19 mouse cellular contexts compared by ENCODE assay signal in genomic region chr1:42589442-42589841, GRCm38 (mm10).
DNase-seq lines count a peak whose midpoint lies in the region; ATAC-seq and TF ChIP-seq lines count a peak whose summit lies in the region.
"Had no signal": no experiment of that assay in that cellular context is flagged by ENCODE, and none has a peak within 500 bp of the region (broad histone marks: within the 10 kb centered on the region; RNA-seq: fewer than 3 reads in every experiment).

No protein-coding gene starts in this region.

- no peak overlapping the region for H3K4me3 ChIP-seq in lung, embryonic 14.5 days (ENCODE audit: low read depth, low read length)
- H3K4me3 ChIP-seq in midbrain, embryonic 16.5 days (ENCODE audit: low read depth, low read length), result no peak overlapping the region
- H3K4me3 ChIP-seq: embryonic facial prominence, embryonic 12.5 days; kidney, embryonic 15.5 days; layer of hippocampus, adult 2 months; left cerebral cortex, adult 2 months; myocyte had no signal

- H3K36me3 ChIP-seq in lung, embryonic 14.5 days (ENCODE audit: insufficient read depth), result no peaks in the 10 kb centered on the region
- no peaks in the 10 kb centered on the region for H3K36me3 ChIP-seq in midbrain, embryonic 16.5 days (ENCODE audit: control insufficient read depth, insufficient read depth, low read length)
- H3K36me3 ChIP-seq: embryonic facial prominence, embryonic 12.5 days; kidney, embryonic 15.5 days had no signal

- 0 out of 2 replicates have a peak overlapping the region, but pooled peaks have one; percentile 4 for H3K4me2 ChIP-seq in lung, embryonic 14.5 days
- H3K4me2 ChIP-seq in midbrain, embryonic 16.5 days (ENCODE audit: low read length), result no peak overlapping the region
- H3K4me2 ChIP-seq: embryonic facial prominence, embryonic 12.5 days; kidney, embryonic 15.5 days had no signal

- H3K9me3 ChIP-seq in lung, embryonic 14.5 days (ENCODE audit: low read depth, low read length), result no peaks in the 10 kb centered on the region
- no peaks in the 10 kb centered on the region for H3K9me3 ChIP-seq in midbrain, embryonic 16.5 days (replicated peaks; ENCODE audit: control insufficient read depth, low read length, poor library complexity, severe bottlenecking)
- H3K9me3 ChIP-seq: embryonic facial prominence, embryonic 12.5 days; kidney, embryonic 15.5 days had no signal

- no peak overlapping the region for H3K27ac ChIP-seq in lung, embryonic 14.5 days (ENCODE audit: low read depth)
- H3K27ac ChIP-seq in midbrain, embryonic 16.5 days (ENCODE audit: low read length), result no peak overlapping the region
- H3K27ac ChIP-seq: embryonic facial prominence, embryonic 12.5 days; hindbrain, postnatal 0 days; kidney, embryonic 15.5 days; layer of hippocampus, adult 2 months; left cerebral cortex, adult 2 months had no signal

- no peak for TF ChIP-seq CTCF in lung, embryonic 14.5 days (IDR thresholded peaks at IDR 0.05; ENCODE audit: low read depth)

- peak; percentile 31 for DNase-seq in embryo, embryonic 10 days (ENCODE audit: low spot score)
- no peak for DNase-seq in embryo, embryonic 9.5 days (ENCODE audit: extremely low spot score)
- DNase-seq in lung, embryonic 14.5 days, result peak; percentile 19
- DNase-seq in lung, postnatal 10 days, result no peak
- peak; percentile 15 for DNase-seq in embryo, embryonic 11 days
- no peak for DNase-seq in layer of hippocampus, adult 18-20 months (ENCODE audit: low spot score in 2 of 2)
- no peak for DNase-seq in frontal cortex, postnatal 10 days (ENCODE audit: low spot score in 2 of 2)
- DNase-seq: adrenal gland, postnatal 36 days; cerebellum, adult 9-11 months; liver; lung, adult 2 months had no signal

- no peaks in the 10 kb centered on the region for H3K27me3 ChIP-seq in lung, embryonic 14.5 days (ENCODE audit: insufficient read depth, low read length)
- H3K27me3 ChIP-seq in midbrain, embryonic 16.5 days (ENCODE audit: control insufficient read depth, insufficient read depth, low read depth, low read length), result no peaks in the 10 kb centered on the region
- H3K27me3 ChIP-seq: embryonic facial prominence, embryonic 12.5 days; kidney, embryonic 15.5 days had no signal

- H3K4me1 ChIP-seq in lung, embryonic 14.5 days (ENCODE audit: insufficient read depth), result no peaks in the 10 kb centered on the region
- no peaks in the 10 kb centered on the region for H3K4me1 ChIP-seq in midbrain, embryonic 16.5 days (ENCODE audit: control insufficient read depth, insufficient read depth, low read length)
- H3K4me1 ChIP-seq: embryonic facial prominence, embryonic 12.5 days had no signal

- no peak overlapping the region for H3K9ac ChIP-seq in lung, embryonic 14.5 days
- H3K9ac ChIP-seq in midbrain, embryonic 16.5 days (ENCODE audit: low read depth, low read length), result no peak overlapping the region
- H3K9ac ChIP-seq: embryonic facial prominence, embryonic 12.5 days; kidney, embryonic 15.5 days had no signal

- 34% methylated on average over 7 of the region's 7 CpGs for WGBS in lung, embryonic 14.5 days
- 49% methylated on average over 7 of the region's 7 CpGs for WGBS in midbrain, embryonic 16.5 days

- peak; percentile 69; the same call in 1 of the 2 replicates for ATAC-seq in lung, embryonic 14.5 days (ENCODE audit: insufficient read depth)
- 0 out of 2 replicates have a peak, but pooled peaks have one; percentile 60 for ATAC-seq in midbrain, embryonic 16.5 days
- ATAC-seq: activated CD4-positive, CD25-positive, alpha-beta regulatory T cell, adult 4 months; hindbrain, postnatal 0 days had no signal

Comparison
In these comparisons a context has a peak if more than half of its experiments do, and no peak if none do; other contexts are left out.
1. DNase-seq: peak in embryo, embryonic 10 days (single experiment), lung, embryonic 14.5 days (single experiment) and embryo, embryonic 11 days (single experiment); none in embryo, embryonic 9.5 days (single experiment), lung, postnatal 10 days (single experiment), layer of hippocampus, adult 18-20 months (0 of 2) and frontal cortex, postnatal 10 days (0 of 2).